Mouse (Mus musculus): ENCODE measurements around the gene Frmd4b. TPM values are rescaled to one million over a fixed set of nuclear protein-coding genes. Genes with fewer than 3 reads are reported as not detected.

The Frmd4b gene
- total and polyA plus RNA-seq, 3 experiments, result 0.13 to 0.70 (median 0.13) TPM

DNA sequence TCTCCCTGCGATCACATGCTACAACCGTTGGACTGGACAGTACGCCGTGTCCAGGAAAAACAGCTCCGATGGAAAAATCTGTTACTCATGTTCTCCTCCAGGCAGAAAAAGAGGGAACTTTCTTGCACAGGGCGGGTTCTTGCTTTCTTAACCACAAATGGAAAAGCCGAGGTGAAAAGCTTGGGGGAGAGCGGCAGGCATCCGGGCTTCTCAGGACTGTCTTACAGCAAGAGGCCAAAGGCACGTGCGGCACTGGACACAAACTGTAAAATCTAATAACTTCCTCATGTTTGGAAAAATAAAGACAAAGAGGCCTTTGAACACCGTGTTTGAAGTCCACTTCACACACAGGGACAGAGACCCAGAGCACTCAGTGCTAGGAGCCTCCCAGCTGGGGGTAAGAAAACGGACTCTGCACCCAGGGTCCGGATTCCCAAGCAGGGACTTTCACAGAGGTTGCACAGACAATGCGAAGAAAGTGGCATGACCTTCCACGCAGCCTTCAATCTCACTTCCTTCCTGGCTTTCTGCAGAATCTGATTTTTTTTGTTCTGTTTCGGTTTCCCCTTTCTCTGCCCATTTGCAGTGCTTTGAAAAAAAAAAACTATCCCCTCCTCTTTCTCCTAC is 153.3 kb downstream of the Frmd4b start:
- Histone ChIP-seq H3K9me3 (replicated peaks; ENCODE audit: low read length) (no peaks in the 10 kb centered on the region), H3K9ac (ENCODE audit: insufficient read depth, low read depth) (no peak overlapping the region), H3K27ac (ENCODE audit: insufficient read depth, low read depth) (no peak overlapping the region), H3K79me2 (replicated peaks; ENCODE audit: control insufficient read depth, extremely low read depth, insufficient read depth, poor library complexity, severe bottlenecking) (no peaks in the 10 kb centered on the region), H3K36me3 (replicated peaks in 1 of 2; ENCODE audit: control insufficient read depth in 1 of 2, insufficient read depth in 1 of 2, low read length in 1 of 2) (no peaks in the 10 kb centered on the region), H3K4me1 (ENCODE audit: control insufficient read depth in 1 of 2, insufficient read depth in 2 of 2) (peaks cover 2 to 20% of the 10 kb centered on the region in 2 experiments; a peak in 3 of 4 replicates), H3K27me3 (replicated peaks) (no peaks in the 10 kb centered on the region), H3K4me2 (ENCODE audit: insufficient read depth, low read depth, poor library complexity, severe bottlenecking) (peak overlapping the region; percentile 59), H3K4me3 (replicated peaks in 1 of 3; ENCODE audit: low read depth in 2 of 3, low read length in 2 of 3, poor library complexity in 1 of 3) (peak overlapping the region in 1 of 3 experiments; percentile 15)
- TF ChIP-seq ETS1 (conservative IDR thresholded peaks at IDR 0.05; ENCODE audit: low read depth, low read length) (no peak; the same call in 1 of the 2 replicates), MAX (IDR thresholded peaks at IDR 0.05; ENCODE audit: low read length) (peak; percentile 63), ELF1 (IDR thresholded peaks at IDR 0.05; ENCODE audit: low read depth, low read length) (0 out of 2 replicates have a peak, but pooled peaks have one; percentile 26), TBP (conservative IDR thresholded peaks at IDR 0.05; ENCODE audit: low read depth, low read length) (no peak), ZNF384 (IDR thresholded peaks at IDR 0.05; ENCODE audit: low read depth, low read length) (peak; percentile 95), JUN (IDR thresholded peaks at IDR 0.05; ENCODE audit: insufficient read depth, low read depth, low read length) (no peak), MAFK (IDR thresholded peaks at IDR 0.05; ENCODE audit: insufficient replicate concordance, low read length) (no peak), ZC3H11A (IDR thresholded peaks at IDR 0.05; ENCODE audit: low read depth, low read length) (no peak), EP300 (IDR thresholded peaks at IDR 0.05; ENCODE audit: low read length) (peak; percentile 50; the same call in 1 of the 2 replicates), NELFE (IDR thresholded peaks at IDR 0.05; ENCODE audit: low read depth, low read length) (no peak), BHLHE40 (IDR thresholded peaks at IDR 0.05; ENCODE audit: low read depth, low read length) (peak; percentile 88), RCOR1 (conservative IDR thresholded peaks at IDR 0.05; ENCODE audit: low read depth, low read length) (0 out of 2 replicates have a peak, but pooled peaks have one; percentile 6), ZMIZ1 (IDR thresholded peaks at IDR 0.05; ENCODE audit: low read depth, low read length) (no peak)
- peak; percentile 48 for DNase-seq (ENCODE audit: extremely low read depth)
- dilution Hi-C loops (cut with MboI; ENCODE audit: extremely low pct_ligation_motif_present, extremely low pct_unique_long_range_greater_than_20kb, low sequenced_read_pairs), result no loop called here
- in situ Hi-C loops (cut with MboI; ENCODE audit: low pct_ligation_motif_present, low pct_unique_long_range_greater_than_20kb, low sequenced_read_pairs), result no loop called here

- Histone ChIP-seq H3K4me2 (ENCODE audit: insufficient read depth, low read depth, poor library complexity, severe bottlenecking) (no peak overlapping the region), H3K27ac (ENCODE audit: insufficient read depth, low read depth) (no peak overlapping the region)
Observed at GRCm38 (mm10) chr6:97462421-97462820, 154.9 kb downstream of the Frmd4b start.

More at GRCm38 (mm10) chr6:97462421-97462820, 154.9 kb downstream of the Frmd4b start:
- in situ Hi-C loops (cut with MboI; ENCODE audit: low pct_ligation_motif_present, low pct_unique_long_range_greater_than_20kb, low sequenced_read_pairs) (no loop called here), dilution Hi-C loops (cut with MboI; ENCODE audit: extremely low pct_ligation_motif_present, extremely low pct_unique_long_range_greater_than_20kb, low sequenced_read_pairs) (no loop called here)
- TF ChIP-seq POLR2AphosphoS2 (IDR thresholded peaks at IDR 0.05; ENCODE audit: low read depth, low read length) (no peak), POLR2A (IDR thresholded peaks at IDR 0.05; ENCODE audit: low read depth, low read length) (no peak), CHD2 (IDR thresholded peaks at IDR 0.05; ENCODE audit: low read length) (no peak), SIN3A (IDR thresholded peaks at IDR 0.05; ENCODE audit: low read length) (no peak), IRF4 (IDR thresholded peaks at IDR 0.05; ENCODE audit: low read depth, low read length) (no peak), MAFK (IDR thresholded peaks at IDR 0.05; ENCODE audit: insufficient replicate concordance, low read length) (no peak), USF2 (conservative IDR thresholded peaks at IDR 0.05; ENCODE audit: low read depth, low read length) (no peak), EP300 (IDR thresholded peaks at IDR 0.05; ENCODE audit: low read length) (no peak), RAD21 (IDR thresholded peaks at IDR 0.05; ENCODE audit: low read depth, low read length) (no peak), ZKSCAN1 (IDR thresholded peaks at IDR 0.05; ENCODE audit: borderline replicate concordance, low read depth, low read length) (no peak), MAZ (IDR thresholded peaks at IDR 0.05; ENCODE audit: low read depth, low read length) (no peak), E2F4 (IDR thresholded peaks at IDR 0.05; ENCODE audit: insufficient replicate concordance, low read depth, low read length) (no peak), TCF12 (IDR thresholded peaks at IDR 0.05; ENCODE audit: low read depth, low read length) (no peak), HCFC1 (IDR thresholded peaks at IDR 0.05; ENCODE audit: low read depth, low read length) (no peak), ZC3H11A (IDR thresholded peaks at IDR 0.05; ENCODE audit: low read depth, low read length) (no peak), MYC (IDR thresholded peaks at IDR 0.05; ENCODE audit: low read depth, low read length) (no peak), MEF2A (IDR thresholded peaks at IDR 0.05; ENCODE audit: borderline replicate concordance, low read depth, low read length) (no peak)
- no peak for DNase-seq (ENCODE audit: extremely low read depth)
- Histone ChIP-seq H3K79me2 (replicated peaks; ENCODE audit: control insufficient read depth, extremely low read depth, insufficient read depth, poor library complexity, severe bottlenecking) (no peaks in the 10 kb centered on the region), H3K4me1 (ENCODE audit: control insufficient read depth in 1 of 2, insufficient read depth in 2 of 2) (peaks cover 2 to 31% of the 10 kb centered on the region in 2 experiments), H3K9ac (ENCODE audit: insufficient read depth, low read depth) (no peak overlapping the region), H3K27me3 (replicated peaks) (no peaks in the 10 kb centered on the region), H3K9me3 (replicated peaks; ENCODE audit: low read length) (no peaks in the 10 kb centered on the region), H3K4me3 (replicated peaks in 1 of 3; ENCODE audit: low read depth in 2 of 3, low read length in 2 of 3, poor library complexity in 1 of 3) (no peak overlapping the region), H3K36me3 (replicated peaks in 1 of 2; ENCODE audit: control insufficient read depth in 1 of 2, insufficient read depth in 1 of 2, low read length in 1 of 2) (no peaks in the 10 kb centered on the region)

All from CH12.LX (cell line).